Mouse (Mus musculus): ENCODE results near the gene Rxfp2. TPM values are rescaled to one million over a fixed set of nuclear protein-coding genes. Genes with fewer than 3 reads are reported as not detected.

The Rxfp2 gene
- polyA plus RNA-seq, 1 experiment = not detected

DNA sequence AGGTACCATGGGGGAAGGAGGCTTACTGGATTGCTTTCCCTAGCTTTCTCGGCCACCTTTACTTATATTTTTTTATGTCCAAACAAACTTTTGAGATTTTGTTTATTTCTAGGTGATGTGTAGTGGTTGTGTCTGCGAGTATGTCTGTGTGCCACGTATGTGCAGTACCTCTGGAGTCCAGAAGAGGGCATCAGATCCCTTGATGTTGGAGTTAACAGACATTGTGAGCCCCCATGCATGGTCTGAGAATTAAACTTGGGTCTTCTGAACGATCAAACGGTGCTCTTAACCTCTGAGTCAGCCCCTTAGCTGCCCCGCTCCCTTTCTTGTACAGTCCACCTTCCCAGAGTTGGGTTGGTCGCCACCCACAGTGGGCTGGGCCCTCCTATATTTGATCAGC, 95.5 kb downstream of the Rxfp2 start:
- Histone ChIP-seq H3K27me3 (ENCODE audit: control insufficient read depth, insufficient read depth, insufficient read length) (no peaks in the 10 kb centered on the region), H3K4me3 (no peak overlapping the region), H3K4me2 (ENCODE audit: low read depth) (no peak overlapping the region), H3K79me2 (ENCODE audit: control insufficient read depth, insufficient read depth) (no peaks in the 10 kb centered on the region), H3ac (ENCODE audit: control insufficient read depth, insufficient read length) (no peak overlapping the region), H3K36me3 (ENCODE audit: control insufficient read depth, insufficient read depth) (no peaks in the 10 kb centered on the region)
- TF ChIP-seq MYOG (IDR thresholded peaks at IDR 0.05; ENCODE audit: control insufficient read depth in 1 of 3, insufficient read depth in 1 of 3, insufficient read length in 2 of 3, low read depth in 2 of 3) (no peak), USF1 (IDR thresholded peaks at IDR 0.05; ENCODE audit: low read depth) (no peak), POLR2A (IDR thresholded peaks at IDR 0.05; ENCODE audit: insufficient read length, low read depth) (no peak), SRF (IDR thresholded peaks at IDR 0.05; ENCODE audit: control insufficient read depth, insufficient read length, low read depth) (no peak), TCF12 (IDR thresholded peaks at IDR 0.05; ENCODE audit: insufficient read depth, poor library complexity, severe bottlenecking) (no peak), MAX (IDR thresholded peaks at IDR 0.05; ENCODE audit: low read depth) (no peak), REST (IDR thresholded peaks at IDR 0.05; ENCODE audit: insufficient read depth, insufficient read length) (no peak), POLR2AphosphoS2 (IDR thresholded peaks at IDR 0.05; ENCODE audit: insufficient read length, low read depth) (no peak), MYOD1 (IDR thresholded peaks at IDR 0.05; ENCODE audit: control insufficient read depth in 1 of 3, insufficient read length in 2 of 3, low read depth in 2 of 3) (no peak), TCF3 (IDR thresholded peaks at IDR 0.05; ENCODE audit: insufficient read length, low read depth) (no peak), E2F4 (IDR thresholded peaks at IDR 0.05; ENCODE audit: insufficient read depth) (no peak), CEBPB (IDR thresholded peaks at IDR 0.05; ENCODE audit: insufficient read depth, poor library complexity, severe bottlenecking) (no peak)

DNA sequence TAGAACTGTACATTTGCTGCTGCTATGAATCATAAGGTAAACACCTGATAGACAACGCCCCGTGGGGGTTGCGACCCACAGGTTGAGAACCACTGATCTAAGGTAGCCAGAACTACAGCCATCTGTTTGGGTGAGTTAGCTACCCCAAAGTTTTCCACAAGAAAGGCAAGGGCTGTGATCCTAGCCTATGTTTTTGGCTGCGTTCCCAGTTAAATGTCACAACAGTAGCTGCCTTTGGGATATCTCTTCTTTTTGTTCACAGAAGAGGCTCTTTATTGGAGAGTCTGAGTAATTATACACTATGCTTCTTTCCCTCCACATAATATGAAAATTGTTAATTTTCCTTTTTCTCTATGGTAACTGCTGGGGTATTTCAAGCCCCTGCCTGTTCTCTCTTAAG, 96.3 kb downstream of the Rxfp2 start:
- H3K36me3 ChIP-seq (ENCODE audit: control insufficient read depth, insufficient read depth) = no peaks in the 10 kb centered on the region
- TF ChIP-seq POLR2AphosphoS2 (IDR thresholded peaks at IDR 0.05; ENCODE audit: insufficient read length, low read depth) (no peak), TCF12 (IDR thresholded peaks at IDR 0.05; ENCODE audit: insufficient read depth, poor library complexity, severe bottlenecking) (no peak), CEBPB (IDR thresholded peaks at IDR 0.05; ENCODE audit: insufficient read depth, poor library complexity, severe bottlenecking) (no peak), TCF3 (IDR thresholded peaks at IDR 0.05; ENCODE audit: insufficient read length, low read depth) (no peak), REST (IDR thresholded peaks at IDR 0.05; ENCODE audit: insufficient read depth, insufficient read length) (no peak), SRF (IDR thresholded peaks at IDR 0.05; ENCODE audit: control insufficient read depth, insufficient read length, low read depth) (no peak), MAX (IDR thresholded peaks at IDR 0.05; ENCODE audit: low read depth) (no peak), E2F4 (IDR thresholded peaks at IDR 0.05; ENCODE audit: insufficient read depth) (no peak), USF1 (IDR thresholded peaks at IDR 0.05; ENCODE audit: low read depth) (no peak), MYOG (IDR thresholded peaks at IDR 0.05; ENCODE audit: control insufficient read depth in 1 of 3, insufficient read depth in 1 of 3, insufficient read length in 2 of 3, low read depth in 2 of 3) (no peak), MYOD1 (IDR thresholded peaks at IDR 0.05; ENCODE audit: control insufficient read depth in 1 of 3, insufficient read length in 2 of 3, low read depth in 2 of 3) (no peak), POLR2A (IDR thresholded peaks at IDR 0.05; ENCODE audit: insufficient read length, low read depth) (no peak)
- no peak overlapping the region for H3K4me2 ChIP-seq (ENCODE audit: low read depth)
- H3K4me3 ChIP-seq = no peak overlapping the region
- H3K27me3 ChIP-seq (ENCODE audit: control insufficient read depth, insufficient read depth, insufficient read length) = no peaks in the 10 kb centered on the region
- no peak overlapping the region for H3ac ChIP-seq (ENCODE audit: control insufficient read depth, insufficient read length)
- no peaks in the 10 kb centered on the region for H3K79me2 ChIP-seq (ENCODE audit: control insufficient read depth, insufficient read depth)

DNA sequence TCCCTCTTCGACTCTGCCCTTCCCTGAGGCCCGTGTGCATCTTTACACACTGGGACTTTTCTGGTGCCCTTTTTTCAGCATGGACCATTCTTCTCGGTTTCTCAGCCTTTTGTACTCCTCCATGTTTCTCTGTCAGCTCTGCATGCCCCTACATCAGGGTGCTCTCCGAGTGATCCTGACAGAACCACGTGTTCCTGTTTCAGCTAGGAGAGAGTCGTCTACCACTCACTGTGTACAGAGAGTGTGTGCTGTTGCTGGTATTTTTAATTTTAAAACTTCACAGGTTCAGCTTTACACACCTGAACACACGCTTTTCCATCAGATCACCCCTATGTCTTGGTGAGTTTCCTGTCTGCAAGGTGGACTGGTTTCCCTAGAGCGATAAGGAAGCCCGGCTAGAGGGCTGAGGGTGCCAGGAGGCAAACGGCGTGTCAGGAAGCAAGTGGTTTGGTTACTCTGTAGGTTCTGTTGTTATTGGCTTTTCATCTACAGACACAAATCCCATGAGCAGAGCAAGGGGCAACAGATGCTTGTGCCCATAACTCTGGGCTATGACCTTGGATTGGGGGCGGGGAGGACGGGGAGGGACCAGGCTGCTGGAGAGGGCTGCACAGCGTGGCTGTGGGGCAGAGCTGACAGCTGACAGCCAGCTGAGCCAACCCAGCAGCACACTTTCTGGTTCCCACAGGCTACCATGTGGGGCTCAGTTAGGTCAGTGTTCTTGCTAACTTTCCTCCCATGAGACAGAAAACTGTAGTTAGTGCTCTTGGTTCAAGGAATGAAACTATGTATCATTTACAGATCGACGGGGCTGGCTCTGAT, 97.0 kb downstream of the Rxfp2 start:
- TF ChIP-seq MYOD1 (IDR thresholded peaks at IDR 0.05; ENCODE audit: control insufficient read depth in 1 of 3, insufficient read length in 2 of 3, low read depth in 2 of 3) (peak in 1 of 3 experiments; percentile 71), TCF3 (IDR thresholded peaks at IDR 0.05; ENCODE audit: insufficient read length, low read depth) (peak; percentile 3), SRF (IDR thresholded peaks at IDR 0.05; ENCODE audit: control insufficient read depth, insufficient read length, low read depth) (no peak), MYOG (IDR thresholded peaks at IDR 0.05; ENCODE audit: control insufficient read depth in 1 of 3, insufficient read depth in 1 of 3, insufficient read length in 2 of 3, low read depth in 2 of 3) (peak in 2 of 3 experiments; percentile 3 to 68)
- Histone ChIP-seq H3K79me2 (ENCODE audit: control insufficient read depth, insufficient read depth) (no peaks in the 10 kb centered on the region), H3K27me3 (ENCODE audit: control insufficient read depth, insufficient read depth, insufficient read length) (no peaks in the 10 kb centered on the region), H3K4me3 (no peak overlapping the region), H3K36me3 (ENCODE audit: control insufficient read depth, insufficient read depth) (no peaks in the 10 kb centered on the region), H3K4me2 (ENCODE audit: low read depth) (peak overlapping the region; percentile 52), H3ac (ENCODE audit: control insufficient read depth, insufficient read length) (no peak overlapping the region)

DNA sequence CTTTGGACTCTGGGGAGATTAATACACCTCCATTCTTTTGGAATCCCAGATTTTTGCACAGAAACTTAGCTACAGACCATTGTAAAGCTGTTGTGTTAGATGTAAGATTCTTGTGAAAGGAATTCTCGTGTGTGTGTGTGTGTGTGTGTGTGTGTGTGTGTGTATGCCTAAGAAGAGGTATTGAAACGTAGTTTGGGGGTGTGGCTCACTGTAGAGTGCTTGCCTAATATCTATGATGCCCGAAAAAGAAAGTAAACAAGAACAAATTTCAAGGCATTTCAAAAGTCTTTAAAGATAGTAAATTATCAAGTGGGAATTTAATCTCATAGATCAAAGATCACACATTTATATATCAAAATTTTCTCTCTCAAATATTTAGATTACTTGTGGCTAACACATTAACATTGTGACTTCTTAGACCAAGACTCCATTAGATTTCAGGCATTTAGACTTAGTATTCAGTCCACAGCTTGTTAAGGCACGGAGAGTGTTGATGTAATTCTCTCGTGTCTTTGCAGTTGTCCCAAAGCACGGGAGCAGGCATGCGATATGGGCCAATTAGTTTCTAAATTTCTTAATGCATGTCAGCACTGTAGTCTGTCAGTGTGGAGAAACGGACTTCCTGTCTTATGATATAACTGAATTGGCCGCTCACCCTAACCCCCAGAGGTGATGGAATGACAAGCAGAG, 97.9 kb downstream of the Rxfp2 start:
- H3K36me3 ChIP-seq (ENCODE audit: control insufficient read depth, insufficient read depth) = no peaks in the 10 kb centered on the region
- H3K27me3 ChIP-seq (ENCODE audit: control insufficient read depth, insufficient read depth, insufficient read length) = no peaks in the 10 kb centered on the region
- no peaks in the 10 kb centered on the region for H3K79me2 ChIP-seq (ENCODE audit: control insufficient read depth, insufficient read depth)
- H3ac ChIP-seq (ENCODE audit: control insufficient read depth, insufficient read length) = no peak overlapping the region
- H3K4me3 ChIP-seq = no peak overlapping the region
- no peak for TF ChIP-seq TCF12 (IDR thresholded peaks at IDR 0.05; ENCODE audit: insufficient read depth, poor library complexity, severe bottlenecking)
- TF ChIP-seq TCF3 (IDR thresholded peaks at IDR 0.05; ENCODE audit: insufficient read length, low read depth) = no peak
- no peak for TF ChIP-seq MAX (IDR thresholded peaks at IDR 0.05; ENCODE audit: low read depth)
- TF ChIP-seq POLR2AphosphoS2 (IDR thresholded peaks at IDR 0.05; ENCODE audit: insufficient read length, low read depth) = no peak
- TF ChIP-seq E2F4 (IDR thresholded peaks at IDR 0.05; ENCODE audit: insufficient read depth) = no peak
- H3K4me2 ChIP-seq (ENCODE audit: low read depth) = peak overlapping the region; percentile 52

All from myocyte (in vitro differentiated cells).